Mouse (Mus musculus) adrenal gland, postnatal 14 days (tissue): ENCODE measurements around the gene Gpsm2. TPM values are rescaled to one million over a fixed set of nuclear protein-coding genes. Genes with fewer than 3 reads are reported as not detected.
"Not testable (repeated sequence)": the region's sequence is repeated elsewhere in the genome, so short reads cannot be mapped to it uniquely, and the experiment has no call there.

ENCODE experiments used
- DNase-seq: peaks from one replicate; pipeline ENCODE4 v3.0.0; 2021; ENCODE audit warnings: mixed read lengths
- total RNA-seq: library from RNA; stranded (reverse); gene quantifications from 2 replicates; pipeline ENCODE4 v1.2.3, GENCODE M21; 2021

The Gpsm2 gene
- total RNA-seq, 1 experiment from 2014 or later = 13.8 TPM

DNA sequence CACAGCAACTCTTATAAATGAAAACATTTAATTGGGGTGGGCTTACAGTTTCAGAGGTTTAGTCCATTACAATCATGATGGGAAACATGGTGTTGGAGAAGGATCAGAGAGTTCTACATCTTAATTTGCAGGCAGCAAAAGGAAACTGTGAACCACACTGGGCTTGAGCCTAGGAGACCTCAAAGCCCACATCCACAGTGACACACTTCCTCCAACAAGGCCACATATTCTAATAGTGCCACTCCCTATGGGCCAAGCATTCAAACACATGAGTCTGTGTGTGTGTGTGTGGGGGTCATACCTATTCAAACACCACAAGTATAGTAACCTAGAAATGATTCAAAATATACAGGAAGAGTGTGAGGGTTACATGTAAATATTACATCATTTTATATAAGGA is 5.2 kb upstream of the Gpsm2 start:
- DNase-seq = no peak

- no peak for DNase-seq
Observed at GRCm38 (mm10) chr3:108726413-108726812, 4.3 kb upstream of the Gpsm2 start.

- peak; percentile 69 for DNase-seq
Observed at GRCm38 (mm10) chr3:108721076-108721991, 775 bp downstream of the Gpsm2 start.

DNA sequence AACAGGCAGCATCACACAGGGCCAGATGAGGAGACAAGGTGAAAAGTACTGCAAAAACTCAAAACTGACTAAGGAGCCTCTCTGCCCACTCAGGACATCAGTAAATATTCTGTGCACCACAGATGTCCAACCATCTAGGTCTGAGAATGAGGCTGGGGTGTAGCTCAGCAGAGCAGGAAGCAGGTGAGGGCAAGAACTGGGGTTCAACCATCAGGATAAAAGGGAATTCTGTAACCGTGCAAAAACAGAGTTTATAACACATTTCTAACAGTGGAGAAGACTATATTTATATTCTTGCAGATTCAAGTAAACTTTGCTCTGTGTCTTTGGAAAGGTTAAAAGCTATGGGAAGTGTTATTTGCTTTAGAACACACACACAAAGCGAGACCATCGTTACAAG is 2.3 kb downstream of the Gpsm2 start:
- DNase-seq = no peak

GRCm38 (mm10) chr3:108719357-108719756 is 2.8 kb downstream of the Gpsm2 start:
- no peak for DNase-seq

DNA sequence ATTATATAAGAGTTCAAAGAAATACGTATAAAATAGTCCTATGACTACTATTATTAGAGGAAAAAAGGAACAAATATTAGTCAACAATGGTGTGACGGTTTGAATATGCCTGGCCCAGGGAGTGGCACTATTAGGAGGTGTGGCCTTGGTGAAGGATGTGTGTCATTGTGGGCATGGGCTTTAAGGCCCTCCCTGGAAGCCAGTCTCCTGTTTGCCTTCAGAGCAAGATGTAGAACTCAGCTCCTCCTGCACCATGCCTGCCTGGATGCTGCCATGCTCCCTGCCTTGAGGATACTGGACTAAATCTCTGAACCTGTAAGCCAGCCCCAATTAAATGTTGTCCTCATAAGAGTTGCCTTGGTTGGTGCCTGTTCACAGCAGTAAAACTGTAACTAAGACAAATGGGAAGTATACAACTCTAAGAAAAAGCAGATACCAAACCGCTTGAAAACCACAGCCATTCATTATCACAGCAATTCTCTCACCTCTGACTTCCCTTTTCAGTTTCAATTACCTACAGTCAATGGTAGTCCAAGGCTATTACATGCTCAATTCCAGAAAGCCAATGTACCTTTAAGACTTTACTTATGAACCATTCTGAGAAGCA is 4.1 kb downstream of the Gpsm2 start:
- no peak for DNase-seq

DNA sequence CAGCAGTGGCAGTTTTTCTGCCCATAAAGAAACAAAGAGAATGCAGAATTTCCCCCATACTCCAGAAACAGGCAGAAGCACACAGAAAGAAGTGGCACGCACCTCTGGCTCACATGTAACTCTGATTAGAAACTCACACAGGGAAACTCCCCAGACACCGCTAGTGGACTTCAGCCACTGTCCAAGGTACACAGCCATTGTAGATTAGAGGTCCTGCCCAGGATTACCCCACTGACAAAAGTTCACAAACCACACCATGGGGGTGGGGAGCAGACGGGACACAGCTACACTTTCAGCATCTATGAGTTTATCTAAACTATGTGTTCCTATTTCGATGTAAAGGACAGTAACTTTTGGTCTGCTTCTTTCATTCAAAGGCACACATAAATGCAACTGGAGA is 7.3 kb downstream of the Gpsm2 start:
- DNase-seq = peak; percentile 5

GRCm38 (mm10) chr3:108713065-108713675 is 8.9 kb downstream of the Gpsm2 start:
- peak; percentile 17 for DNase-seq

DNA sequence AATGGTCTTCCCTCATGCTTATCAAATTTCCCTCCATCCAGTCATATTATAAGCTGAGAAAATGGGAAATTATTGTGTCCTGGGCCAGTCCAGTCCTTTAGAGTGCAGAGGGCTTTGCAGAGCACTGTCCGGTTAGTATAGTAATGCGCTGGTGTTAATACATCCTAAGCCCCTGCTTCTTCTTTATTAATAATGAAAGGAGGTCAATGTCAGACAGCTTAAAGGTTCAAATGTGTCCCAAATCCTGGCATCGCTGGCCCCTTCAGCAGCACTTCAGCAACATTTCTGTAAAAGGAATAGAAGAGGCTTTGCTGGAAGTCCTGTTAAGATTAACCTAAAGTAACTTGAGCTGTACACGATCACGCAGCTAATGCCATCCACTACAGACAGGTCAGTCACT is 10.8 kb downstream of the Gpsm2 start:
- DNase-seq = no peak

GRCm38 (mm10) chr3:108702789-108703188 is 19.3 kb downstream of the Gpsm2 start:
- DNase-seq = no peak

DNA sequence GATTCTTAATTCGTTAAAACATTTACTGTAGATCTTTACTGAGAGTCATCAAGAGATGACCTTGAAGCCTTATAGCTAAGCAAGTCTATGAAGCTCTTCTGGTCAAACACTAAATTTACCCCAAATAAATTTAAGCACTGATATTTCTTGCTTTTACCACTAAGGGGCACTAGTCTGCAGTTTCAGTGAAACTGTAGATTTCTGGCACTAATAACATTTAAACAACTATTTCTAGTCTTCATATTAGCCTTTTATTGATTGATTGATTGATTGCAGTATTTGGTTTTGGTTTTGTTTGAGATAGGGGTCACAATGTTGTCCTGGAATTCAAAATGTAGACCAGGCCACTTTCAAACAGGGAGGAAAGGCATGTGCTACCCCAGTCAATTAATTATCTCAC is 20.9 kb downstream of the Gpsm2 start:
- no peak for DNase-seq

DNA sequence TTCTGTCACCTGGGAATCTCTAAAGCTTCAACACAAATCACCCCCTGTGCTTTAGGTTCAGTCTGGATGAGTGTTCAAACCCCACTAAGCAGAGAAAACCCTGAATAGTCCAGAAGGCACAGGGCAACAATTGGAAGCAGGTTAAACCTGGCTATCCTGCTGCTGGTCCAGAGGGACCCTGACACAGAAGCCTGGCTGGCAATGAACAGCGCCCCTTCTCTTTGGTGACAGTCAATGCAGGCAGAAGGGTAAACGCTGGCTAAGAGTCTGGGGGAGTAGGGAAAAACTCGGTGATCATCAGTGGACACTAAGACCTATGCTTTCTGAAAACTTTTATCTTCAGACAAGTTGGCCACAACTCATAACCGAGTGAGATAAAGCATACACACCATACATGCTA is 22.3 kb downstream of the Gpsm2 start:
- DNase-seq = no peak

GRCm38 (mm10) chr3:108698662-108699061 is 23.4 kb downstream of the Gpsm2 start:
- no peak for DNase-seq

DNA sequence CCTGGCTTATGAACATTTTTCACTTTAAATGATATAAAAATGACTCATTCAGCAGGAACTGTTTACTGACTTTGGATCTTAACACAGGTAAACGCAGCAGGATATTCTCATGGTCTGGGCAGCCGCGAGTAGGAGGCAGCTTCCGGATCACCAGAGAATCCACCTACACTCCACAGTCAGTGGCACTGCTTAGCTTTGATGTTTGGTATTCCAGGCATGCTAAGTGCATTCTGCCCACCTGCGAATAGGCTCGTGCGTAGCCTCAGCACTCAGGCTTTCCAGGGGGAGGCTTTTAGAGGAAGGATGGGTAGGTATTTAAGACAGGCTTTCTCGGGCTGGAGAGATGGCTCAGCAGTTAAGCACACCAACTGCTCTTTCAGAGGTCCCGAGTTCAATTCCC is 27.8 kb downstream of the Gpsm2 start:
- no peak for DNase-seq

GRCm38 (mm10) chr3:108689979-108690378 is 32.1 kb downstream of the Gpsm2 start:
- peak; percentile 16 for DNase-seq

- no peak for DNase-seq
Observed at GRCm38 (mm10) chr3:108689446-108689845, 32.7 kb downstream of the Gpsm2 start.

DNA sequence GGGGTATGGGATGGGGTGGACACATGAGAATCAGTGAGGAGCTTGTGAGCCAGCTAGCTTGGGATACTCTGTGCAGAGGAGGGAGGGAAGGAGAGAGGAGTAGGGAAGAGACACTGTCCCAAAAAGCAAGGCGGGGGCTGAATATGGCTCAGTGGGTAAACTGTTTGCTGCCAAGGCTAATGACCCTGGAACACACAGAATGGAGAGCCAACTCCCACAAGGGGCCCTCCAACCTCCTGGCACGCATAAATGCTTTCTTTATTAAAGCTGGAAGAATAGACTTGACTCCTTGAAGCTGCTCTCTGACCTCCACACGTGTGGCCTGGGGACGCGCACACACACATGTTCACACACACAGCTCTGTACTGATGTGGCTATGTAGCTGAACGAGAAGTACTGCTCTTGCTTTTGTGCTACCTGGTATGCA is 33.1 kb downstream of the Gpsm2 start:
- peak; percentile 4 for DNase-seq

- DNase-seq = no peak
Observed at GRCm38 (mm10) chr3:108685701-108686100, 36.4 kb downstream of the Gpsm2 start.

DNA sequence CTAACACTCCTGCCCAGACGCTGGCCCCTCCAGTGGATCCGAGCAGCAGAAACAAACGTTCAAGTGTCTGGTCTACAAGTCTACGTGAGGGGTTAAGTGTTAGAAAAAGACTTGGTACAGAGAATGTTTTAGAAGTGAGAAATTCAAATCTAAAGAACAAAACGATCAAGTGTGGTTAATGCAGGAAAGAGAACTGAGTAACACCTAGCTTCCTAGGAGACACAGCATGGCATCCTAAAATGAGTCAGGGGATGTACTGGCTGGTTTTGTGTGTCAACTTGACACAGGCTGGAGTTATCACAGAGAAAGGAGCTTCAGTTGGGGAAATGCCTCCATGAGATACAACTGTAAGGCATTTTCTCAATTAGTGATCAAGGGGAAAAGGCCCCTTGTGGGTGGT is 38.5 kb downstream of the Gpsm2 start:
- DNase-seq = not testable (repeated sequence)

- DNase-seq = no peak
Observed at GRCm38 (mm10) chr3:108681004-108681403, 41.1 kb downstream of the Gpsm2 start.

GRCm38 (mm10) chr3:108676616-108677015 is 45.5 kb downstream of the Gpsm2 start:
- peak; percentile 48 for DNase-seq

- no peak for DNase-seq
Observed at GRCm38 (mm10) chr3:108660941-108661340, 61.2 kb downstream of the Gpsm2 start.

- DNase-seq = no peak
Observed at GRCm38 (mm10) chr3:108658612-108659011, 63.5 kb downstream of the Gpsm2 start.
